Mouse (Mus musculus) naive thymus-derived CD4-positive, alpha-beta T cell, adult 2 months (primary cell): Measurements from ENCODE around the gene Emc8.

ENCODE experiments used
- DNase-seq: peaks from one replicate; pipeline ENCODE4 v3.0.0-alpha.2; 2011; ENCODE audit warnings: low read depth

Emc8 gene

DNA sequence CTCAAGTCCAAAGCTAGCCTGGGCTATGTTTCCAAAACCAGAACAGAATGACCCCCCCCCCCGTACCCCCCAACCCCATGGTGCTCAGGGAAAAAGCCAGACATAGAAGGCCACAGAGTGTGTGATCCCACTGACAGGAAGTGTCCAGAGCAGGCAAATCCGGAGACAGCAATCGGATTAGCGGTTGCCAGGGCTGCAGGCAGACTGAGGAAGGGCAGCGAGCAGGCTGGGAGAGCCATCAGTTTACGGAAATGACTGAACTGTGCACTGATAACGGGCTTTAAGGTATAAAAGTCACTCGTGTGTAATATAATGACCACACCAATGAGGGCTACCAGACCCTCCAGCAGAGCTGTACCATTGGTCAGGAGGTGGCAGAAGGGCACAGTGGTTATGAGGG lies 27.1 kb downstream of the Emc8 start:
- DNase-seq = no peak

DNA sequence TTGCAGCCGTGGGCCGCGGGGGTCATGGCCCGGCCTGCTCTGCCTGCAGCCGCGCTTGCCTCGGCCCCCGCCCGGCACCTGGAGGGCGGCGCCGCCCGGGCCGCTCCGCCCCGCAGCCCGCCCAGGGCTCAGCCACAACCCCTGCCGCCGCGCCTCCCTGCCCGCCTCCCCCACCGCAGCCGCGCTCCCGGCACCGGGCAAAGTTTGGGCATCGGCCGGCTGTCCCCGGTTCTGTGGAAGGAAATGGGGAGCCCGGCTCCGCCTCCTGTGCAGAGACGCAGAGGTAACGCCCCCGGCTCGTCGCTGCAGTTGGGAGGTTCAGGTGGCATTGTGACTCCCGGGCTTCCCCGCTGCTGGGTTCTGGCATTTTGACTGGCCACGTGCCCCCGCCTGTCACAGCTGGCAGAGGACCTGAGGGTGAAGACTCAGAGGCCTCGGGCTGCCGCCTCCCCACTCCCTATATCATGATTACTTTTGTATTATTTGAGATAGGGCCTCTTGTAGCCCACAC lies 34.0 kb downstream of the Emc8 start:
- peak; percentile 61 for DNase-seq

DNA sequence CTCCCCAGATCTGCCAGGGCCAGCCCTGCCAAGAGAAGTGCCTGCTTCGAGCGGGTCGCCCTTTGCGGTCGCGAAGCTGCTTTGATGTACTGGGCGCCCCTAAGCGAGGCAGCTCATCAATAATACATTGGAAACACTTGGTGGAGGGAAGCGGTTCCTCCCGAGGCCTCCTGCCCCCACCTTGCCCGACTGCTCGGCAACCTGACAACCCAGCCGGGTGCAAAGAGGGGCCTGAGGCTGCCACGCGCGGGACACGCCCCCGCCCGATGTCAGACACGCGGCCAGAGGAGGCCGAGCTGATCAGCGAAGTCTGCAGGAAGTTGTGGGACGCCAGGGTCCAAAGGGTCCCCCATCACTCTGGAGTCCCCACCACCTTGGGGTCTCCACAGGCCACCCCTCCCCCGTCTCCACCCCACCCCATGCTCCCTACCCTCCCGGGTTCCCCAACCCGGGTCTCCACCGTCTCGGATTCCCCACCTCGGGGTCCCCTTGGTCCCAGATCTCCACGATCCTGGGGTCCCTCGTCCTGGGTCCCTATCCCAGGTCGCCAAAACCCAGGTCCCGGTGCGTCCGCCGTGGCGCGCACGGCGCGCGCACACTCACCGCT lies 34.6 kb downstream of the Emc8 start:
- peak; percentile 13 for DNase-seq

GRCm38 (mm10) chr8:120632969-120633664 lies 35.3 kb downstream of the Emc8 start:
- DNase-seq = no peak

GRCm38 (mm10) chr8:120631441-120632375 lies 36.7 kb downstream of the Emc8 start:
- DNase-seq = no peak

- no peak for DNase-seq
Observed at GRCm38 (mm10) chr8:120630848-120631247, 37.5 kb downstream of the Emc8 start.

DNA sequence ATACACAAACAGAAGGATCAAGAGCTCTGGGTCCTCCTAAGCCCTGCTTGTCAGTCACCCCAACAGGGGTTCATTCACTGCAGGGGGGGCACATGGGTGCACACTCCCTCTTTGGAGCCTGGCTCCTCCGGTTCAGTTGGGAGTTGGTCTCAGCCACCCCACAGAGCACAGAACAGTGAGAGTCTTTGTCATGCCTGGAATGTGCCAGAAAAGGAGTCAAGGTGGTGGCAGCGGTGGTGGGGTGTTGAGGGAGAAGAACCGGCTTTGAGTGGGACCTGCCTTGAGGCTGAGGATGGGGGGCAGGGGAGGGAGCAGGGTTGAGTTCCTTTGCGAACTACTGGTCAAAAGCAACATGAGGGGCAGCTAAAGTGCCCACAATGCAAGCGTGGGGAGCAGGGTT lies 38.3 kb downstream of the Emc8 start:
- DNase-seq = no peak

DNA sequence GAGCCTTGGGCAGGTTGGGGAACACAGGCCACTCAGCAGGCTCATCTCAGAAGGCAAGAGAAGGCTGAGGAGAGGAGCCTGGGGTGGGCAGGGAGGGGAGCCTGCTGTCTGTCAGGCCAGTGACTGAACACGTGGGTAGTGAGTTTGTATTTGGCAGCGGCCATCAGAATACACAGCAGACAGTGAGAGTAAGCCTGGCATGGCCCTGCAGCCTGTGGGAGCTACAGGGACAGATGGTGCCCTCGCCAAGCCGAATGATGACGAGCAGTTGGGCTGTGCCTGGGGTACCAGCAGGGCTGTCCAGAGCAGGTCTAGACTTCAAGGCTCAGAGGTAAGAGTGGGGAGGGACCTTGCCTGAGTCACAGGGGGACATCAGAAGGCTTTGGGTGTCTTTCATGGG lies 41.1 kb downstream of the Emc8 start:
- no peak for DNase-seq

DNA sequence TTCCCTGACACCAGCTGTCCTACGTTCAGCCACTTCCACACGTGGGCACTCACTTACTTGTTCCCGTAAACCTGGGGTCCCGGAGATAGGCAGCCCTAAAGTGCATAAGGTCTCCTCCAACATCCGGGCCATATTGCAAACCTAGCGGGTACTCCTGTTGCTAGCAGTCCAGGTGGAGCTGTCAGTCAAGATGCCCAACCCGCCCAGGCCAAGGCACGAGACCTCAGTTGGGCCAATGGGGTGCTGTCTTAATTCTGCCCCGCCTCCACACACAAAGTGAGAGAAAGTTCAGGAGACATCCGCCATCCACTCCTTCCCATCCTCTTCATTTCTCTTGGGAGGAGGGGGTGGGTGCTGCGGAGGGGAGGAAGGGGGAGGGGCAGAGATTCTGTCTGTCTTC lies 41.9 kb downstream of the Emc8 start:
- DNase-seq = no peak

GRCm38 (mm10) chr8:120623608-120624007 lies 44.8 kb downstream of the Emc8 start:
- DNase-seq = no peak

DNA sequence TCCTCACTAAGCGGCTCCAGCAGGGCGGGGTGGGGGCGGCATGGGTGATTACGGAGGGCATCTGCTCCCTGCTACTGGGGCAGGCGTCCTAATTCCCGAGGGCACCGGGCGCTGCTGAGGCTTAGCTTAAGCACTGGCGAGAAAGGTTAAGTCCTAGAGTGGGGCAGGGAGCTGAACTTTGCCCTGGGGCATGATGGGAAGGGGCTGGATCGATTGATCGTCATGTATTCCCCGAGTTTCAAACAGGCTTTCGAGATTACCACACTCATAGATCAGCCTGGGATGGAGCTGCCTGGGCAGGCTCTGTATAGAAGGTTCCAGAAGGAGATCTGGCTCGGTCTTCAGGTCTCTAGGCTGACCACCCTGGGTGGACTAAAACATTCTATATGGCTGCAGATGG lies 46.2 kb downstream of the Emc8 start:
- no peak for DNase-seq

GRCm38 (mm10) chr8:120620441-120620840 lies 47.9 kb downstream of the Emc8 start:
- DNase-seq = no peak

DNA sequence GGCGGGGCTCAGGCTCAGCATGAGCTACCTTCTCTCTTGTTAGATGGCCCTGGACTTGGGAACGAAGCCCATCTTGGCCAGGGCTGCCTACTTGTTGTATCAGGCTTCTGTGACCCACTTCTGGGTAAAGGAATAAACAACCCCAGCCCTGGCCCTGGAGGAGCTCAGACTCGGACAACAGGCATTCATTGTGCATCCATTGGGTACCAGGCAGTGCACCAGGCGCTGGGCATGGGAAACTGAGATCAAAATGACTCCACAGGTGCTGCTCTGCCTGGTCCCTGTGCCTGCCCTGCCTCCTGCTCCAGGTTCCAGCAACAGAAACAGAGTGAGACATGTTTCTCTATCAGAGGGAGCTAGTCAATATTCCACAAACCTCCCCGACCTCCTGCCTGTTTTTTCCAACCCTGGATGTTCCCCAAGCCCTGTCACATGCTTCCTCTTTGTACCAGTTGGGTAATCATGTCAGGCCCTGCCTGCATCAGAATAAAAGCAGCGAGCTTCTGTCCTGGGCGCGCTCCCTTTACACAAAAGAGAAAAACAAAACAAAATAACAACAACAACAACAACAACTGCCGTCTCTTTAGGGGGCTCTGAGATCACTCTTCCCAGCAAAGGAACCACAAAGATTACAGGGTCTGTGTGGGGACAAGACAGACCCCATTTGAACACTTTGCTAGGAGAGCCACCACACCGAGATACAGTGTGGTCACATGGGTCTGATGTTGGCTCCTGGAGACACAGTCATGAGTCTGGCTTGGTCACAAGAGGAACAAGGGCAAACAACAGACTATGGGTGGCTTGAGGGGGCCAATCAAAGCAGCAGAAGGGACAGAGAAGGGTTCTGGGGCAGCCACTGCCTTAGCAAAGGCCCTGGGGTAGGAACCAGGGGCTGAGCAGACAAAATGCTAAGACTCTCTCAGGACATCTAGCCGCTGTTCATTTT lies 48.9 kb downstream of the Emc8 start:
- DNase-seq = no peak

GRCm38 (mm10) chr8:120618110-120618509 lies 50.3 kb downstream of the Emc8 start:
- peak; percentile 83 for DNase-seq

- no peak for DNase-seq
Observed at GRCm38 (mm10) chr8:120616663-120617626, 51.4 kb downstream of the Emc8 start.

DNA sequence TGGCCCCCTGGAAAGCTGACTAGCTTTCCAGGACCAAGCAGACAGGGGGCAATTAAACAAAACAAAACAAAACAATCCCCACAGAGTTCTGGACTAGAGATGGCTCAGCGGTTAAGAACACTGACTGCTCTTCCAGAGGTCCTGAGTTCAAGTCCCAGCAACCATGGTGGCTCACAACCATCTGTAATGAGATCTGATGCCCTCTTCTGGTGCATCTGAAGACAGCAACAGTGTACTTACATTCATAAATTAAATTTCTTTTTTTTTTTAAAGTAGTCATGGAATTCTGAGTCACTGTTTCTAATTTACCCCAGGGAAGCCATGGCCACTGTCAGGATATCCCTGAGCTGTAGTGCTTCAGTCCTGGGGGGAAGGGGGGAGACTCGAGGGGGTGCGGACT lies 53.9 kb downstream of the Emc8 start:
- no peak for DNase-seq

DNA sequence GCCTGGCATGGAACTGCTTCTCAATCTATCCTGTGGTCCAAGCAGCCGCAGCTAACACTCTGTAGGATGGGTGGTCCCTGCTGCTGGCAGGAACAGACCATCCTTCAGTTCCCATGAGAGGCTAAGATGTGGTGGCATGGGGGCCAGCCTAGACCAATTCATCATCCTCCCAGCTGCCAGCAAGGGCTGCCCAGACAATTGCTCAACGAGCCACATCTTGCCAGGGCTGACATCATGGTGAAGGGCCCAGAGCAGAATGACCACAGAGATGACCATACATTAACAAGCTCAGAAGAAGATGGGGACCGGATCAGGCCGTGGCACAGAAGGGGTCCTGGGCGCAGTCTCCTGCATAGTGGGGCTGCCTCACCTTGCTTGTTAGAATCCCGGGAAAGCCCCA lies 57.5 kb downstream of the Emc8 start:
- DNase-seq = no peak

DNA sequence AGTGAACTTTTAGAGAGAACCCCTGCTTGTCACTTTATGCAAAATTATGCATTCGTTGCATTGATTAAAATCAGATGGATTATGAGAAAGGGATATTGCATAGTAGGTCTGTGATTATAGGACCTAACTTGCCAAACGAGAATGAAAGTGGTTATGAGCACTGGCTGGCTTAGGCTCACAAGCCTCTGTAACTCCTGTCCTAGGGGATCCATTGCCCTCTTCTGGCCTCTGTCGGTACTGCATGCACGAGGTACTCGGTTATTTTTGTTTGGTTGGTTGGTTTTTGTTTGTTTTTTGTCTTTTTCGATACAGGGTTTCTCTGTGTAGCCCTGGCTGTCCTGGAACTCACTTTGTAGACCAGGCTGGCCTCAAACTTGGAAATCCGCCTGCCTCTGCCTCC lies 60.5 kb downstream of the Emc8 start:
- peak; percentile 81 for DNase-seq

- no peak for DNase-seq
Observed at GRCm38 (mm10) chr8:120607460-120607859, 60.9 kb downstream of the Emc8 start.
